ENCODE assay signal across 18 mouse cellular contexts in genomic region chr19:41514836-41515235, GRCm38 (mm10). TPM values are rescaled to one million over a fixed set of nuclear protein-coding genes. Genes with fewer than 3 reads are reported as not detected.
DNase-seq lines count a peak whose midpoint lies in the region; ATAC-seq and TF ChIP-seq lines count a peak whose summit lies in the region.
"Had no signal": no experiment of that assay in that cellular context is flagged by ENCODE, and none has a peak within 500 bp of the region (broad histone marks: within the 10 kb centered on the region; RNA-seq: fewer than 3 reads in every experiment).

No protein-coding gene starts in this region.

- H3K36me3 ChIP-seq in liver, adult 2 months (ENCODE audit: control insufficient read depth, insufficient read depth, low read length), result no peaks in the 10 kb centered on the region
- no peaks in the 10 kb centered on the region for H3K36me3 ChIP-seq in liver, embryonic 11.5 days (ENCODE audit: control insufficient read depth, insufficient read depth, low read length)
- H3K36me3 ChIP-seq in intestine, embryonic 15.5 days, result no peaks in the 10 kb centered on the region
- H3K36me3 ChIP-seq: embryonic facial prominence, embryonic 13.5 days; limb, embryonic 12.5 days; midbrain, embryonic 12.5 days had no signal

- no peak for TF ChIP-seq POLR2A in liver, adult 2 months (IDR thresholded peaks at IDR 0.05; ENCODE audit: extremely low read depth, insufficient read depth, low read length)

- H3K27ac ChIP-seq in liver, adult 2 months (replicated peaks; ENCODE audit: insufficient read depth, low read depth, low read length), result no peak overlapping the region
- H3K27ac ChIP-seq in liver, embryonic 11.5 days (ENCODE audit: low read depth, low read length), result no peak overlapping the region
- no peak overlapping the region for H3K27ac ChIP-seq in intestine, embryonic 15.5 days
- H3K27ac ChIP-seq: embryonic facial prominence, embryonic 13.5 days; heart, adult 2 months; limb, embryonic 12.5 days; macrophage; midbrain, embryonic 12.5 days had no signal

- intact Hi-C loops in gastrocnemius, postnatal 14 days (cut with DNase I; ENCODE audit: low total_unique reads), result no loop called here

- no peak overlapping the region for H3K4me2 ChIP-seq in liver, embryonic 11.5 days
- H3K4me2 ChIP-seq in intestine, embryonic 15.5 days (replicated peaks), result no peak overlapping the region
- H3K4me2 ChIP-seq: embryonic facial prominence, embryonic 13.5 days; limb, embryonic 12.5 days; midbrain, embryonic 12.5 days had no signal

- 43% methylated on average over 1 of the region's 1 CpGs for WGBS in liver, adult 2 months
- WGBS in liver, embryonic 11.5 days, result 96% methylated on average over 1 of the region's 1 CpGs
- WGBS in intestine, embryonic 15.5 days, result 93% methylated on average over 1 of the region's 1 CpGs

- no peak for ATAC-seq in liver, embryonic 11.5 days (replicated peaks; ENCODE audit: low FRiP score)
- ATAC-seq in erythroblast, adult 5-6 weeks (replicated peaks; ENCODE audit: low FRiP score, poor library complexity, severe bottlenecking), result peak; percentile 54
- ATAC-seq in intestine, embryonic 15.5 days, result no peak

- peaks cover 3% of the 10 kb centered on the region; the same call in 1 of the 2 replicates for H3K4me1 ChIP-seq in liver, adult 2 months (ENCODE audit: control insufficient read depth, insufficient read depth, low read length)
- no peaks in the 10 kb centered on the region for H3K4me1 ChIP-seq in liver, embryonic 11.5 days (replicated peaks; ENCODE audit: control insufficient read depth, insufficient read depth, low read length)
- no peaks in the 10 kb centered on the region for H3K4me1 ChIP-seq in intestine, embryonic 15.5 days (replicated peaks)
- H3K4me1 ChIP-seq: embryonic facial prominence, embryonic 13.5 days; limb, embryonic 12.5 days; midbrain, embryonic 12.5 days had no signal

- no peak for TF ChIP-seq CTCF in liver, adult 2 months (IDR thresholded peaks at IDR 0.05; ENCODE audit: low read depth, low read length)

- H3K79me2 ChIP-seq in liver, adult 2 months (ENCODE audit: control insufficient read depth, insufficient read depth, low read length), result peaks cover 25% of the 10 kb centered on the region; the same call in 1 of the 2 replicates

- no peak overlapping the region for H3K9ac ChIP-seq in liver, adult 2 months (ENCODE audit: low read depth, low read length)
- H3K9ac ChIP-seq in liver, embryonic 11.5 days (ENCODE audit: low read depth, low read length), result no peak overlapping the region
- H3K9ac ChIP-seq in intestine, embryonic 15.5 days, result no peak overlapping the region
- H3K9ac ChIP-seq: embryonic facial prominence, embryonic 13.5 days; limb, embryonic 12.5 days; midbrain, embryonic 12.5 days had no signal

- H3K4me3 ChIP-seq in liver, adult 2 months (ENCODE audit: insufficient read depth, low read depth, low read length), result no peak overlapping the region
- H3K4me3 ChIP-seq in liver, embryonic 11.5 days (ENCODE audit: low read depth, low read length), result no peak overlapping the region
- H3K4me3 ChIP-seq in intestine, embryonic 15.5 days (replicated peaks), result no peak overlapping the region
- H3K4me3 ChIP-seq: embryonic facial prominence, embryonic 13.5 days; heart, adult 2 months; limb, embryonic 12.5 days; midbrain, embryonic 12.5 days had no signal

- H3K9me3 ChIP-seq in liver, embryonic 11.5 days (ENCODE audit: control insufficient read depth, low read length), result no peaks in the 10 kb centered on the region
- no peaks in the 10 kb centered on the region for H3K9me3 ChIP-seq in intestine, embryonic 15.5 days
- H3K9me3 ChIP-seq: embryonic facial prominence, embryonic 13.5 days; limb, embryonic 12.5 days; midbrain, embryonic 12.5 days had no signal

- H3K27me3 ChIP-seq in liver, adult 2 months (ENCODE audit: control insufficient read depth, insufficient read depth, low read length), result no peaks in the 10 kb centered on the region
- H3K27me3 ChIP-seq in liver, embryonic 11.5 days (replicated peaks; ENCODE audit: control insufficient read depth, insufficient read depth, low read length), result no peaks in the 10 kb centered on the region
- no peaks in the 10 kb centered on the region for H3K27me3 ChIP-seq in intestine, embryonic 15.5 days (replicated peaks)
- H3K27me3 ChIP-seq: embryonic facial prominence, embryonic 13.5 days; limb, embryonic 12.5 days; midbrain, embryonic 12.5 days had no signal

- peak; percentile 6 to 23 for DNase-seq in gastrocnemius, adult 8-10 months (ENCODE audit: low spot score in 2 of 2)
- DNase-seq in gastrocnemius, postnatal 14 days, result no peak
- DNase-seq in liver, adult 2 months (ENCODE audit: extremely low read depth, low read depth, low spot score), result peak; percentile 53
- DNase-seq in liver, embryonic 11.5 days (ENCODE audit: low spot score), result no peak
- peak; percentile 11 for DNase-seq in cerebellum, adult 8-10 months
- DNase-seq: adrenal gland, adult 8-10 months; B cell, adult 2 months; kidney, adult 8-10 months; kidney, postnatal 25 days; lung, adult 2 months; right cerebral cortex, postnatal 4 days had no signal

RNA-seq across cellular contexts. Expression of gene Lcor, which starts 32.4 kb away (rescaled TPM):
- total RNA-seq in gastrocnemius, adult 8-10 months (2022), result 10 to 100 TPM; 12.4 to 15.4 (median 13.2) TPM
- total RNA-seq in gastrocnemius, postnatal 14 days (2021), result 10 to 100 TPM; 12.0 to 12.2 TPM
- 17.1 and 18.1 TPM in 2 replicates for total RNA-seq in liver, adult 2 months (2014; rRNA removed)
- polyA plus RNA-seq in liver, adult 2 months (2012; rRNA removed), result 2.3 and 2.6 TPM in 2 replicates
- 10.0 and 10.4 TPM in 2 replicates for polyA plus RNA-seq in liver, embryonic 11.5 days (2014; fragmentation: Nextera tagmentation; extraction: Ambion mirVana)
- 57.1 and 63.6 TPM in 2 replicates for total RNA-seq in erythroblast, adult 5-6 weeks (2015; ENCODE audit: low replicate concordance)
- total RNA-seq in erythroblast, adult 5-6 weeks (2017; ENCODE audit: low replicate concordance), result 136 and 155 TPM in 2 replicates
- polyA plus RNA-seq in intestine, embryonic 15.5 days (2015; fragmentation: Nextera tagmentation; extraction: Ambion mirVana), result 27.3 and 30.3 TPM in 2 replicates

Comparison
In these comparisons a context has a peak if more than half of its experiments do, and no peak if none do; other contexts are left out.
1. DNase-seq: peak in gastrocnemius, adult 8-10 months (2 of 2), liver, adult 2 months (single experiment) and cerebellum, adult 8-10 months (single experiment); none in gastrocnemius, postnatal 14 days (single experiment) and liver, embryonic 11.5 days (single experiment).